Comparison of ENCODE assay signal across 1 mouse cellular context in genomic region chr7:16313481-16314220, GRCm38 (mm10).
TF ChIP-seq lines count a peak whose summit lies in the region.

No protein-coding gene starts in this region.

TF ChIP-seq in CH12.LX, 34 proteins besides CTCF, POLR2A, EP300 and RAD21 (continued from another document):
- TF ChIP-seq MAFK (IDR thresholded peaks at IDR 0.05; ENCODE audit: insufficient replicate concordance, low read length) (peak; percentile 34; the same call in 1 of the 2 replicates), RCOR1 (conservative IDR thresholded peaks at IDR 0.05; ENCODE audit: low read depth, low read length) (0 out of 2 replicates have a peak, but pooled peaks have one; percentile 41), NRF1 (IDR thresholded peaks at IDR 0.05; ENCODE audit: low read depth, low read length) (peak; percentile 27; the same call in 1 of the 2 replicates), ETS1 (conservative IDR thresholded peaks at IDR 0.05; ENCODE audit: low read depth, low read length) (0 out of 2 replicates have a peak, but pooled peaks have one; percentile 17), CHD1 (IDR thresholded peaks at IDR 0.05; ENCODE audit: low read depth, low read length) (no peak), MYC (IDR thresholded peaks at IDR 0.05; ENCODE audit: low read depth, low read length) (no peak), TBP (conservative IDR thresholded peaks at IDR 0.05; ENCODE audit: low read depth, low read length) (peak; percentile 86), IRF4 (IDR thresholded peaks at IDR 0.05; ENCODE audit: low read depth, low read length) (peak; percentile 72), MAZ (IDR thresholded peaks at IDR 0.05; ENCODE audit: low read depth, low read length) (peak; percentile 76), MXI1 (IDR thresholded peaks at IDR 0.05; ENCODE audit: low read depth, low read length) (peak; percentile 78), JUN (IDR thresholded peaks at IDR 0.05; ENCODE audit: insufficient read depth, low read depth, low read length) (no peak), ZNF384 (IDR thresholded peaks at IDR 0.05; ENCODE audit: low read depth, low read length) (no peak), POLR2AphosphoS2 (IDR thresholded peaks at IDR 0.05; ENCODE audit: low read depth, low read length) (0 out of 2 replicates have a peak, but pooled peaks have one; percentile 66), MEF2A (IDR thresholded peaks at IDR 0.05; ENCODE audit: borderline replicate concordance, low read depth, low read length) (peak; percentile 99), HCFC1 (IDR thresholded peaks at IDR 0.05; ENCODE audit: low read depth, low read length) (no peak), KAT2A (IDR thresholded peaks at IDR 0.05; ENCODE audit: insufficient replicate concordance, low read length) (no peak), MAX (IDR thresholded peaks at IDR 0.05; ENCODE audit: low read length) (peak; percentile 44; the same call in 1 of the 2 replicates), USF1 (IDR thresholded peaks at IDR 0.05; ENCODE audit: low read depth, low read length) (no peak)
